Mouse (Mus musculus): ENCODE measurements around the gene Ier3. TPM values are rescaled to one million over a fixed set of nuclear protein-coding genes. Genes with fewer than 3 reads are reported as not detected.

The Ier3 gene
- polyA plus RNA-seq, 1 experiment from 2014 or later: 18.6 TPM

GRCm38 (mm10) chr17:35782398-35782797, 39.1 kb upstream of the Ier3 start:
- Histone ChIP-seq H3K27me3 (ENCODE audit: insufficient read depth, low read length) (no peaks in the 10 kb centered on the region), H3K36me3 (replicated peaks; ENCODE audit: insufficient read depth, low read length) (no peaks in the 10 kb centered on the region), H3K27ac (ENCODE audit: low read depth) (no peak overlapping the region), H3K9ac (replicated peaks) (no peak overlapping the region), H3K9me3 (ENCODE audit: low read length) (no peaks in the 10 kb centered on the region), H3K4me3 (ENCODE audit: low read depth, low read length) (no peak overlapping the region), H3K4me1 (ENCODE audit: insufficient read depth) (peaks cover 13% of the 10 kb centered on the region), H3K4me2 (ENCODE audit: low read depth, low read length) (no peak overlapping the region)
- DNase-seq (no peak), ATAC-seq (no peak)
- no peak for TF ChIP-seq EP300 (IDR thresholded peaks at IDR 0.05; ENCODE audit: low read depth)
- TF ChIP-seq CTCF (IDR thresholded peaks at IDR 0.05; ENCODE audit: low read depth): peak; percentile 64
- WGBS (ENCODE audit: insufficient replicate concordance): 63% methylated on average over 2 of the region's 2 CpGs

- Histone ChIP-seq H3K9ac (replicated peaks) (no peak overlapping the region), H3K4me2 (ENCODE audit: low read depth, low read length) (no peak overlapping the region), H3K9me3 (ENCODE audit: low read length) (no peaks in the 10 kb centered on the region), H3K4me3 (ENCODE audit: low read depth, low read length) (no peak overlapping the region), H3K36me3 (replicated peaks; ENCODE audit: insufficient read depth, low read length) (no peaks in the 10 kb centered on the region), H3K27me3 (ENCODE audit: insufficient read depth, low read length) (no peaks in the 10 kb centered on the region), H3K4me1 (ENCODE audit: insufficient read depth) (peaks cover 13% of the 10 kb centered on the region), H3K27ac (ENCODE audit: low read depth) (no peak overlapping the region)
- TF ChIP-seq EP300 (IDR thresholded peaks at IDR 0.05; ENCODE audit: low read depth): no peak
- TF ChIP-seq CTCF (IDR thresholded peaks at IDR 0.05; ENCODE audit: low read depth): no peak
- WGBS (ENCODE audit: insufficient replicate concordance): 85% methylated on average over 5 of the region's 5 CpGs
- ATAC-seq (no peak), DNase-seq (no peak)
These were observed 38.6 kb upstream of the Ier3 start for GRCm38 (mm10) chr17:35782924-35783323.

GRCm38 (mm10) chr17:35783944-35784343, 37.5 kb upstream of the Ier3 start:
- DNase-seq (peak; percentile 69), ATAC-seq (peak; percentile 93)
- H3K27me3 ChIP-seq (ENCODE audit: insufficient read depth, low read length): no peaks in the 10 kb centered on the region
- H3K4me2 ChIP-seq (ENCODE audit: low read depth, low read length): no peak overlapping the region
- no peaks in the 10 kb centered on the region for H3K36me3 ChIP-seq (replicated peaks; ENCODE audit: insufficient read depth, low read length)
- H3K4me1 ChIP-seq (ENCODE audit: insufficient read depth): peaks cover 11% of the 10 kb centered on the region
- 0 out of 2 replicates have a peak overlapping the region, but pooled peaks have one; percentile 23 for H3K27ac ChIP-seq (ENCODE audit: low read depth)
- no peaks in the 10 kb centered on the region for H3K9me3 ChIP-seq (ENCODE audit: low read length)
- H3K4me3 ChIP-seq (ENCODE audit: low read depth, low read length): no peak overlapping the region
- 51% methylated on average over 6 of the region's 6 CpGs for WGBS (ENCODE audit: insufficient replicate concordance)
- no peak overlapping the region for H3K9ac ChIP-seq (replicated peaks)
- TF ChIP-seq EP300 (IDR thresholded peaks at IDR 0.05; ENCODE audit: low read depth): 0 out of 2 replicates have a peak, but pooled peaks have one; percentile 33
- TF ChIP-seq CTCF (IDR thresholded peaks at IDR 0.05; ENCODE audit: low read depth): no peak

- 64% methylated on average over 4 of the region's 4 CpGs for WGBS (ENCODE audit: insufficient replicate concordance)
- H3K9ac ChIP-seq (replicated peaks): no peak overlapping the region
These were observed 36.3 kb upstream of the Ier3 start for GRCm38 (mm10) chr17:35785140-35785539.

GRCm38 (mm10) chr17:35787493-35787892, 34.0 kb upstream of the Ier3 start:
- Histone ChIP-seq H3K27me3 (ENCODE audit: insufficient read depth, low read length) (no peaks in the 10 kb centered on the region), H3K9ac (replicated peaks) (no peak overlapping the region), H3K9me3 (ENCODE audit: low read length) (no peaks in the 10 kb centered on the region), H3K4me2 (ENCODE audit: low read depth, low read length) (no peak overlapping the region), H3K36me3 (replicated peaks; ENCODE audit: insufficient read depth, low read length) (no peaks in the 10 kb centered on the region), H3K4me3 (ENCODE audit: low read depth, low read length) (no peak overlapping the region), H3K27ac (ENCODE audit: low read depth) (no peak overlapping the region), H3K4me1 (ENCODE audit: insufficient read depth) (peaks cover 11% of the 10 kb centered on the region)
- DNase-seq: no peak
- no peak for ATAC-seq
- TF ChIP-seq EP300 (IDR thresholded peaks at IDR 0.05; ENCODE audit: low read depth) (no peak), CTCF (IDR thresholded peaks at IDR 0.05; ENCODE audit: low read depth) (no peak)

More at GRCm38 (mm10) chr17:35785140-35785539, 36.3 kb upstream of the Ier3 start:
- H3K27ac ChIP-seq (ENCODE audit: low read depth): no peak overlapping the region
- H3K9me3 ChIP-seq (ENCODE audit: low read length): no peaks in the 10 kb centered on the region
- H3K4me1 ChIP-seq (ENCODE audit: insufficient read depth): peaks cover 11% of the 10 kb centered on the region
- DNase-seq (no peak), ATAC-seq (no peak)
- no peak overlapping the region for H3K4me2 ChIP-seq (ENCODE audit: low read depth, low read length)
- no peaks in the 10 kb centered on the region for H3K27me3 ChIP-seq (ENCODE audit: insufficient read depth, low read length)
- no peak overlapping the region for H3K4me3 ChIP-seq (ENCODE audit: low read depth, low read length)
- no peaks in the 10 kb centered on the region for H3K36me3 ChIP-seq (replicated peaks; ENCODE audit: insufficient read depth, low read length)
- TF ChIP-seq EP300 (IDR thresholded peaks at IDR 0.05; ENCODE audit: low read depth): no peak

- Histone ChIP-seq H3K4me2 (ENCODE audit: low read depth, low read length) (no peak overlapping the region), H3K36me3 (replicated peaks; ENCODE audit: insufficient read depth, low read length) (no peaks in the 10 kb centered on the region), H3K4me1 (ENCODE audit: insufficient read depth) (peaks cover 11% of the 10 kb centered on the region), H3K9me3 (ENCODE audit: low read length) (no peaks in the 10 kb centered on the region), H3K27me3 (ENCODE audit: insufficient read depth, low read length) (no peaks in the 10 kb centered on the region), H3K27ac (ENCODE audit: low read depth) (no peak overlapping the region), H3K4me3 (ENCODE audit: low read depth, low read length) (no peak overlapping the region), H3K9ac (replicated peaks) (no peak overlapping the region)
- DNase-seq (no peak), ATAC-seq (no peak)
- WGBS (ENCODE audit: insufficient replicate concordance): 41% methylated on average over 3 of the region's 3 CpGs
- TF ChIP-seq CTCF (IDR thresholded peaks at IDR 0.05; ENCODE audit: low read depth): no peak
- TF ChIP-seq EP300 (IDR thresholded peaks at IDR 0.05; ENCODE audit: low read depth): no peak
These were observed 33.5 kb upstream of the Ier3 start for GRCm38 (mm10) chr17:35788025-35788424.

GRCm38 (mm10) chr17:35790933-35791332, 30.6 kb upstream of the Ier3 start:
- Histone ChIP-seq H3K36me3 (replicated peaks; ENCODE audit: insufficient read depth, low read length) (no peaks in the 10 kb centered on the region), H3K9me3 (ENCODE audit: low read length) (no peaks in the 10 kb centered on the region), H3K4me2 (ENCODE audit: low read depth, low read length) (no peak overlapping the region), H3K4me1 (ENCODE audit: insufficient read depth) (no peaks in the 10 kb centered on the region), H3K27ac (ENCODE audit: low read depth) (no peak overlapping the region), H3K27me3 (ENCODE audit: insufficient read depth, low read length) (no peaks in the 10 kb centered on the region), H3K9ac (replicated peaks) (no peak overlapping the region), H3K4me3 (ENCODE audit: low read depth, low read length) (no peak overlapping the region)
- WGBS (ENCODE audit: insufficient replicate concordance): 71% methylated on average over 4 of the region's 4 CpGs
- no peak for ATAC-seq
- no peak for TF ChIP-seq EP300 (IDR thresholded peaks at IDR 0.05; ENCODE audit: low read depth)
- TF ChIP-seq CTCF (IDR thresholded peaks at IDR 0.05; ENCODE audit: low read depth): no peak
- no peak for DNase-seq

Measured in liver, postnatal 0 days (tissue).